Comparison of ENCODE assay signal across 30 mouse cellular contexts in genomic region chr17:28417771-28418170, GRCm38 (mm10). TPM values are rescaled to one million over a fixed set of nuclear protein-coding genes. Genes with fewer than 3 reads are reported as not detected.
DNase-seq lines count a peak whose midpoint lies in the region; ATAC-seq and TF ChIP-seq lines count a peak whose summit lies in the region.
"Had no signal": no experiment of that assay in that cellular context is flagged by ENCODE, and none has a peak within 500 bp of the region (broad histone marks: within the 10 kb centered on the region; RNA-seq: fewer than 3 reads in every experiment).

No protein-coding gene starts in this region.

- H3K4me3 ChIP-seq in ES-E14 (ENCODE audit: insufficient read depth in 1 of 2, low read depth in 1 of 2, low read length in 2 of 2, poor library complexity in 1 of 2, severe bottlenecking in 1 of 2), result peak overlapping the region in 1 of 2 experiments; percentile 27; a peak in 1 of 4 replicates
- no peak overlapping the region for H3K4me3 ChIP-seq in kidney, embryonic 14.5 days (ENCODE audit: low read length)
- H3K4me3 ChIP-seq: embryonic facial prominence, embryonic 12.5 days; embryonic facial prominence, embryonic 15.5 days; forebrain, embryonic 12.5 days; forebrain, embryonic 15.5 days; heart, embryonic 12.5 days; heart, embryonic 15.5 days; hindbrain, embryonic 10.5 days; hindbrain, embryonic 13.5 days had no signal

- H3K9me3 ChIP-seq in ES-E14 (ENCODE audit: control insufficient read depth, insufficient read depth, low read depth, low read length), result no peaks in the 10 kb centered on the region
- no peaks in the 10 kb centered on the region for H3K9me3 ChIP-seq in kidney, embryonic 14.5 days (ENCODE audit: control insufficient read depth, low read length)
- H3K9me3 ChIP-seq: embryonic facial prominence, embryonic 12.5 days; embryonic facial prominence, embryonic 15.5 days; forebrain, embryonic 12.5 days; forebrain, embryonic 15.5 days; heart, embryonic 12.5 days; heart, embryonic 15.5 days; hindbrain, embryonic 10.5 days; hindbrain, embryonic 13.5 days had no signal

- peak overlapping the region; percentile 73 for H3K27ac ChIP-seq in ES-E14 (ENCODE audit: insufficient read depth, low read depth, low read length, poor library complexity, severe bottlenecking)
- H3K27ac ChIP-seq in kidney, embryonic 14.5 days (ENCODE audit: low read depth, low read length), result no peak overlapping the region
- H3K27ac ChIP-seq: embryonic facial prominence, embryonic 12.5 days; embryonic facial prominence, embryonic 15.5 days; forebrain, embryonic 12.5 days; forebrain, embryonic 15.5 days; heart, embryonic 15.5 days; hindbrain, embryonic 10.5 days; hindbrain, embryonic 13.5 days had no signal

- peak overlapping the region; percentile 19; the same call in 1 of the 2 replicates for H3K9ac ChIP-seq in ES-E14 (ENCODE audit: insufficient read depth, low read depth, low read length, poor library complexity, severe bottlenecking)
- H3K9ac ChIP-seq in kidney, embryonic 14.5 days (ENCODE audit: low read depth, low read length), result no peak overlapping the region
- H3K9ac ChIP-seq: embryonic facial prominence, embryonic 12.5 days; embryonic facial prominence, embryonic 15.5 days; forebrain, embryonic 12.5 days; forebrain, embryonic 15.5 days; heart, embryonic 12.5 days; heart, embryonic 15.5 days; hindbrain, embryonic 13.5 days had no signal

- no peak for ATAC-seq in CD4-positive, CD25-positive, alpha-beta regulatory T cell, adult 4 months
- no peak for ATAC-seq in kidney, embryonic 14.5 days (ENCODE audit: low FRiP score, low TSS enrichment)
- ATAC-seq: forebrain, embryonic 15.5 days; hindbrain, embryonic 16.5 days; inflammation-experienced regulatory T-cells, adult 6 months; intestine, embryonic 16.5 days had no signal

- H3K4me1 ChIP-seq in ES-E14 (ENCODE audit: control insufficient read depth in 2 of 2, insufficient read depth in 2 of 2, low read length in 2 of 2, poor library complexity in 1 of 2), result peaks cover 12 to 25% of the 10 kb centered on the region in 2 experiments
- no peaks in the 10 kb centered on the region for H3K4me1 ChIP-seq in kidney, embryonic 14.5 days (ENCODE audit: control insufficient read depth, insufficient read depth, low read length)
- H3K4me1 ChIP-seq: forebrain, embryonic 12.5 days; forebrain, embryonic 15.5 days; hindbrain, embryonic 10.5 days had no signal

- peaks cover 21% of the 10 kb centered on the region for H3K36me3 ChIP-seq in ES-E14 (ENCODE audit: control insufficient read depth, insufficient read depth, low read length, poor library complexity, severe bottlenecking)
- peaks cover 7% of the 10 kb centered on the region for H3K36me3 ChIP-seq in kidney, embryonic 14.5 days (ENCODE audit: control insufficient read depth, insufficient read depth, low read length)
- H3K36me3 ChIP-seq: embryonic facial prominence, embryonic 15.5 days; heart, embryonic 12.5 days; heart, embryonic 15.5 days had no signal

- DNase-seq in CD4-positive, CD25-positive, alpha-beta regulatory T cell, adult 2 months (ENCODE audit: low read depth, low spot score), result peak; percentile 18
- DNase-seq in CD4-positive helper T cell, adult 2 months (ENCODE audit: low read depth, low spot score), result peak; percentile 55
- DNase-seq in ES-E14 (ENCODE audit: low read depth, low spot score), result no peak
- peak; percentile 59 for DNase-seq in naive thymus-derived CD4-positive, alpha-beta T cell, adult 2 months (ENCODE audit: low read depth)
- DNase-seq in left cerebral cortex, postnatal 4 days, result no peak
- DNase-seq: adrenal gland, postnatal 10 days; adrenal gland, postnatal 36 days; cerebellum, adult 11 months; cerebellum, adult 2 months; cerebellum, adult 9-11 months; cerebellum, postnatal 25 days; gastrocnemius, postnatal 10 days; heart, adult 11 months; heart, postnatal 10 days; heart, postnatal 36 days had no signal

- in situ Hi-C loops in ES-E14 (cut with MboI; ENCODE audit: low sequenced_read_pairs in 2 of 2, unreplicated experiment in 2 of 2), result no loop called here

- H3K4me2 ChIP-seq in kidney, embryonic 14.5 days (replicated peaks; ENCODE audit: low read depth, low read length), result no peak overlapping the region
- H3K4me2 ChIP-seq: embryonic facial prominence, embryonic 12.5 days; embryonic facial prominence, embryonic 15.5 days; forebrain, embryonic 12.5 days; forebrain, embryonic 15.5 days; heart, embryonic 12.5 days; heart, embryonic 15.5 days; hindbrain, embryonic 13.5 days had no signal

- WGBS in kidney, embryonic 14.5 days, result 90% methylated on average over 5 of the region's 5 CpGs

- intact Hi-C loops in left cerebral cortex, postnatal 4 days (cut with DNase I), result no loop called here

- H3K27me3 ChIP-seq in kidney, embryonic 14.5 days (ENCODE audit: control insufficient read depth, insufficient read depth, low read length), result no peaks in the 10 kb centered on the region
- H3K27me3 ChIP-seq: embryonic facial prominence, embryonic 12.5 days; embryonic facial prominence, embryonic 15.5 days; forebrain, embryonic 12.5 days; forebrain, embryonic 15.5 days; heart, embryonic 12.5 days; heart, embryonic 15.5 days; hindbrain, embryonic 13.5 days had no signal

TF ChIP-seq in ES-E14, 5 proteins besides CTCF, POLR2A, EP300 and RAD21:
- no peak for TF ChIP-seq ZNF384 (IDR thresholded peaks at IDR 0.05; ENCODE audit: low read depth, low read length)
- TF ChIP-seq CHD2 (IDR thresholded peaks at IDR 0.05; ENCODE audit: low read depth, low read length), result no peak
- no peak for TF ChIP-seq HCFC1 (IDR thresholded peaks at IDR 0.05; ENCODE audit: borderline replicate concordance, insufficient read depth, low read length)
TF ChIP-seq in ES-E14: peak in this region for 0.

RNA-seq across cellular contexts. Expression of gene Tulp1, which starts 52.7 kb away (rescaled TPM):
- under 1 TPM in 1 of 2 experiments, not detected in 1; 0.34 TPM for polyA plus RNA-seq in CD4-positive, CD25-positive, alpha-beta regulatory T cell, adult 4 months (2017; shearing (Covaris generic))
- total RNA-seq in ES-E14 (2012; rRNA removed), result 3.7 and 4.1 TPM in 2 replicates
- total RNA-seq in left cerebral cortex, postnatal 4 days (2021), result under 1 TPM; 0.58 to 0.92 TPM
- polyA plus RNA-seq in kidney, embryonic 14.5 days (2014; fragmentation: Nextera tagmentation; extraction: Ambion mirVana), result 5.1 and 5.6 TPM in 2 replicates
- total RNA-seq: adrenal gland, adult 18-20 months; common myeloid progenitor, adult 5-6 weeks; heart, postnatal 36 days had no signal
- polyA plus RNA-seq: cerebellum, adult 2 months had no signal

Comparison
In these comparisons a context has a peak if more than half of its experiments do, and no peak if none do; other contexts are left out.
1. DNase-seq: peak in CD4-positive, CD25-positive, alpha-beta regulatory T cell, adult 2 months (single experiment), CD4-positive helper T cell, adult 2 months (single experiment) and naive thymus-derived CD4-positive, alpha-beta T cell, adult 2 months (single experiment); none in ES-E14 (single experiment) and left cerebral cortex, postnatal 4 days (single experiment).